Mouse (Mus musculus) gastrocnemius, adult 8-10 months (tissue): ENCODE measurements around the gene Boll. TPM values are rescaled to one million over a fixed set of nuclear protein-coding genes. Genes with fewer than 3 reads are reported as not detected.

Experiments
- DNase-seq, 2 experiments: peaks; one replicate each; pipeline ENCODE4 v3.0.0; 2022; ENCODE audit warnings: low spot score in 2 of 2
- total RNA-seq, 4 experiments: library from RNA; stranded (reverse); gene quantifications; 2 replicates each; pipeline ENCODE4 v1.2.4; 2022

Boll gene
- total RNA-seq, 4 experiments from 2014 or later, result not detected

DNA sequence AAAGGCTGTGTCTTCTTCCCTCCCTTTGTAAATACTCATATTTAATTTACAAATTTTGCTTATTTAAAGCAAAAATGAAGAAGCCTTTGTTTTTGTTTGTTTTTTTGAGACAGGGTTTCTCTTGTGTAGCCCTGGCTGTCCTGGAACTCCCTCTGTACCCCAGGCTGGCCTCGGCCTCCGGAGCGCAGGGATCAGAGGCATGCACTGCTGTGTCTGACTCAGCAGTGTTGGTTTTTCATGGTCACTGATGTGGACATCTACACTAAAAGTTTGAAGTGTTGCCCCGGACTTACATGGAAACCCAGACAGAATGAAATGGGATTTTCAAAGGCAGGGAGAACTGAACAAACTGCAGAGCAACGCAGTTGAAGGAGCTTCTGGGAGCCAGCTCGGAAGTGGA lies 155.7 kb downstream of the Boll start:
- DNase-seq, result no peak

GRCm38 (mm10) chr1:55205808-55206327 lies 157.4 kb downstream of the Boll start:
- DNase-seq, result no peak

- DNase-seq, result peak; percentile 12 to 42
These were observed 161.2 kb downstream of the Boll start for GRCm38 (mm10) chr1:55201850-55202752.

GRCm38 (mm10) chr1:55198719-55199118 lies 164.6 kb downstream of the Boll start:
- DNase-seq, result no peak

Other genes with a start within 250 kb of the Boll start
- gene Mob4, start 232.2 kb downstream of the Boll start, total RNA-seq, result 10 to 100 TPM; 33.1 to 39.3 (median 37.1) TPM
- 1 to 10 TPM; 2.2 to 4.0 (median 3.5) TPM for gene Rftn2, start 136.7 kb downstream of the Boll start, total RNA-seq
- 1 to 10 TPM; 2.4 to 2.8 (median 2.8) TPM for gene Mars2, start 126.3 kb downstream of the Boll start, total RNA-seq
- gene Plcl1, start 42.5 kb upstream of the Boll start, total RNA-seq, result 1 to 10 TPM; 3.4 to 4.5 (median 4.3) TPM